Comparison of ENCODE assay signal across 24 mouse cellular contexts in genomic region chr6:128669936-128670335, GRCm38 (mm10). TPM values are rescaled to one million over a fixed set of nuclear protein-coding genes. Genes with fewer than 3 reads are reported as not detected.
"Had no signal": no experiment of that assay in that cellular context is flagged by ENCODE, and none has a peak within 500 bp of the region (broad histone marks: within the 10 kb centered on the region; RNA-seq: fewer than 3 reads in every experiment).

No protein-coding gene starts in this region.

- H3K4me3 ChIP-seq: lung, embryonic 15.5 days; megakaryocyte, embryonic 14.5 days; midbrain, embryonic 13.5 days; midbrain, embryonic 15.5 days; neural tube, embryonic 12.5 days; stomach, embryonic 15.5 days had no signal

- DNase-seq: liver, postnatal 0 days; lung, adult 2 months; lung, postnatal 14 days; lung, postnatal 36 days; right cerebral cortex, postnatal 14 days; thymus, adult 2 months; thymus, postnatal 25 days; thymus, postnatal 4 days had no signal

- H3K9ac ChIP-seq: liver, postnatal 0 days; lung, embryonic 15.5 days; midbrain, embryonic 13.5 days; midbrain, embryonic 15.5 days; neural tube, embryonic 12.5 days; stomach, embryonic 15.5 days had no signal

- H3K36me3 ChIP-seq: lung, embryonic 15.5 days; midbrain, embryonic 13.5 days; midbrain, embryonic 15.5 days; neural tube, embryonic 12.5 days; stomach, embryonic 15.5 days had no signal

- H3K4me1 ChIP-seq: lung, embryonic 15.5 days; megakaryocyte, embryonic 14.5 days; midbrain, embryonic 13.5 days; midbrain, embryonic 15.5 days; neural tube, embryonic 12.5 days; stomach, embryonic 15.5 days had no signal

- H3K9me3 ChIP-seq: lung, embryonic 15.5 days; megakaryocyte, embryonic 14.5 days; midbrain, embryonic 15.5 days; neural tube, embryonic 12.5 days; stomach, embryonic 15.5 days had no signal

- H3K27ac ChIP-seq: lung, embryonic 15.5 days; macrophage; midbrain, embryonic 13.5 days; midbrain, embryonic 15.5 days; neural tube, embryonic 12.5 days; stomach, embryonic 15.5 days; stomach, postnatal 0 days had no signal

- H3K27me3 ChIP-seq: lung, embryonic 15.5 days; megakaryocyte, embryonic 14.5 days; midbrain, embryonic 13.5 days; midbrain, embryonic 15.5 days; neural tube, embryonic 12.5 days; stomach, embryonic 15.5 days had no signal

RNA-seq across cellular contexts. Expression of gene Clec2h, which starts 7.8 kb away (rescaled TPM):
- total RNA-seq: megakaryocyte progenitor cell, adult 5-6 weeks; midbrain, postnatal 0 days; monocyte, adult 5-6 weeks; neutrophil, adult 5-6 weeks had no signal
- polyA plus RNA-seq: lung, adult 2 months; lung, embryonic 15.5 days; lung, postnatal 0 days; macrophage; midbrain, embryonic 13.5 days; midbrain, embryonic 15.5 days; midbrain, postnatal 0 days; neural tube, embryonic 12.5 days; neural tube, embryonic 14.5 days; spleen, adult 2 months; thymus, adult 2 months; urinary bladder, adult 2 months had no signal

RNA-seq across cellular contexts. Expression of gene Klrb1a, which starts 46.6 kb away (rescaled TPM):
- total RNA-seq: midbrain, postnatal 0 days; neutrophil, adult 5-6 weeks had no signal
- polyA plus RNA-seq: lung, embryonic 15.5 days; lung, postnatal 0 days; macrophage; midbrain, embryonic 13.5 days; midbrain, embryonic 15.5 days; midbrain, postnatal 0 days; neural tube, embryonic 12.5 days; neural tube, embryonic 14.5 days; stomach, embryonic 15.5 days; stomach, postnatal 0 days had no signal

RNA-seq across cellular contexts. Expression of gene Klrb1, which starts 52.9 kb away (rescaled TPM):
- total RNA-seq: megakaryocyte progenitor cell, adult 5-6 weeks had no signal
- polyA plus RNA-seq: liver, postnatal 0 days; lung, adult 2 months; lung, embryonic 15.5 days; lung, postnatal 0 days; macrophage; neural tube, embryonic 12.5 days; stomach, embryonic 15.5 days; stomach, postnatal 0 days; thymus, adult 2 months; urinary bladder, adult 2 months had no signal
